Mouse (Mus musculus): ENCODE data around the gene Nap1l5. TPM values are rescaled to one million over a fixed set of nuclear protein-coding genes. Genes with fewer than 3 reads are reported as not detected.

Nap1l5 gene
- polyA plus RNA-seq, 1 experiment from 2014 or later, result 560 TPM

DNA sequence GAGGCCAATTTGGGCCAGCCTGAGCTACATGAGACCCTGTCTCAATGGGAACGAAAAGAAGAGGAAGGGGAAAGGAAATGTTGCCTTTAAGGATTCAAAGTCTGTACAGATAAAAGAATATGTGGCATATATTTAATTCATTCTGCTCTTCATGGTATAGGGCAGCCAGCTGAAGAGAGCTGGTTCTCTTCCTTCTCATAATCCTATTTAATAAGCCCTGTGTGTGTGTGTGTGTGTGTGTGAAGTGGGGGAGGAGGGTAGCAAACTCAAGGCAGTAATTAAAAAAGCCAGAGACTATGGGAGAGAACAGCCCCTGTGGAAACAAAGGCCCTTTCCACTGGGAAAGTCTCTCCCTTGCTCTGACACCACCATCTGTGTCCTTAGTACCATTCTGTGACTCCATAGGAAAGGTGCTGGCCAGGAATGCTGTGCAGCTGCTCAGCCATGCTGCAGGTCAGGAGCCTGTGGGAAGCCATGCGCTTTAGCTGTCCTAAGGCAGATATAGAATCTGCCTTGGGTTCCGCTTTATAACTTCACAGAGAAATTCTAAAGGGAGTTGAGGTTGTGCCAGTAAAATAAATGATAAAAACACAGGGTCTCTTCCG lies 43.1 kb downstream of the Nap1l5 start:
- Histone ChIP-seq H3K4me3 (replicated peaks) (no peak overlapping the region), H3K27ac (replicated peaks) (no peak overlapping the region), H3K4me2 (no peak overlapping the region), H3K36me3 (peaks cover 12% of the 10 kb centered on the region), H3K27me3 (replicated peaks) (no peaks in the 10 kb centered on the region), H3K9ac (replicated peaks) (no peak overlapping the region), H3K9me3 (replicated peaks) (no peaks in the 10 kb centered on the region), H3K4me1 (no peaks in the 10 kb centered on the region)
- ATAC-seq (ENCODE audit: low FRiP score), result no peak
- WGBS, result 90% methylated on average over 4 of the region's 4 CpGs

DNA sequence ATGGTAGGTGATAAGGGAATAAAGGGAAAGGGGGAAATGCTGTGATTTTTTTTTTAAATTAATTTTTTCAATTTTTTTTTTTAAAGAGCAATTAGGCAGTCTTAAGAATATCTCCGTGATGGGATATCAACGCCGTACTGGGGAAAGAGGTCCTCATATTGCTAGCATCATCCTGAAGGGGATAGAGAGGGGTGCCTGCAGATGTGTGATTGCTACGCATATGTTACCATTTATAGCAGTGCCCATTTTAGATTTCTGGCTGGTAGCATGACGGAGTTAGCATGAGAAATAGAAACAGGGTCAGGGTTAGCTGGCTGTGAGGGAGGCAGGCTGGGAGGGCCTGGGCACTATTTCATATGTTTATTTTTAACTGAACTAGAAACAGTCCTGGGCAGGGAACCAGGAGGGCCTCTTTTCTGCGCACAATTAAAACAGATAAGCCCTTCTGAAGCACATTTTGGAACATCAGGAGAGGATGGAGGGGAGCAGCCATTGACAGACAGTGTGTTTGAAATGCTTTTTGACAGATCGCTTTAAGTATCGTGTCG lies 44.4 kb downstream of the Nap1l5 start:
- no peaks in the 10 kb centered on the region for H3K9me3 ChIP-seq (replicated peaks)
- no peaks in the 10 kb centered on the region for H3K4me1 ChIP-seq
- no peak overlapping the region for H3K4me3 ChIP-seq (replicated peaks)
- H3K9ac ChIP-seq (replicated peaks), result no peak overlapping the region
- H3K4me2 ChIP-seq, result no peak overlapping the region
- 83% methylated on average over 9 of the region's 9 CpGs for WGBS
- no peak overlapping the region for H3K27ac ChIP-seq (replicated peaks)
- no peak for ATAC-seq (ENCODE audit: low FRiP score)
- H3K27me3 ChIP-seq (replicated peaks), result no peaks in the 10 kb centered on the region
- H3K36me3 ChIP-seq, result peaks cover 7% of the 10 kb centered on the region

GRCm38 (mm10) chr6:58859517-58859916 lies 47.4 kb downstream of the Nap1l5 start:
- Histone ChIP-seq H3K27ac (replicated peaks) (no peak overlapping the region), H3K9me3 (replicated peaks) (no peaks in the 10 kb centered on the region), H3K4me2 (no peak overlapping the region), H3K9ac (replicated peaks) (no peak overlapping the region), H3K4me1 (no peaks in the 10 kb centered on the region), H3K4me3 (replicated peaks) (no peak overlapping the region), H3K27me3 (replicated peaks) (no peaks in the 10 kb centered on the region), H3K36me3 (peaks cover 9% of the 10 kb centered on the region)
- WGBS, result 88% methylated on average over 4 of the region's 4 CpGs
- ATAC-seq (ENCODE audit: low FRiP score), result no peak

GRCm38 (mm10) chr6:58856494-58856893 lies 50.4 kb downstream of the Nap1l5 start:
- Histone ChIP-seq H3K27me3 (replicated peaks) (no peaks in the 10 kb centered on the region), H3K4me2 (no peak overlapping the region), H3K4me1 (no peaks in the 10 kb centered on the region), H3K9me3 (replicated peaks) (no peaks in the 10 kb centered on the region), H3K9ac (replicated peaks) (no peak overlapping the region), H3K27ac (replicated peaks) (no peak overlapping the region), H3K4me3 (replicated peaks) (no peak overlapping the region), H3K36me3 (peaks cover 9% of the 10 kb centered on the region)
- WGBS, result 60% methylated on average over 2 of the region's 2 CpGs
- ATAC-seq (ENCODE audit: low FRiP score), result no peak

DNA sequence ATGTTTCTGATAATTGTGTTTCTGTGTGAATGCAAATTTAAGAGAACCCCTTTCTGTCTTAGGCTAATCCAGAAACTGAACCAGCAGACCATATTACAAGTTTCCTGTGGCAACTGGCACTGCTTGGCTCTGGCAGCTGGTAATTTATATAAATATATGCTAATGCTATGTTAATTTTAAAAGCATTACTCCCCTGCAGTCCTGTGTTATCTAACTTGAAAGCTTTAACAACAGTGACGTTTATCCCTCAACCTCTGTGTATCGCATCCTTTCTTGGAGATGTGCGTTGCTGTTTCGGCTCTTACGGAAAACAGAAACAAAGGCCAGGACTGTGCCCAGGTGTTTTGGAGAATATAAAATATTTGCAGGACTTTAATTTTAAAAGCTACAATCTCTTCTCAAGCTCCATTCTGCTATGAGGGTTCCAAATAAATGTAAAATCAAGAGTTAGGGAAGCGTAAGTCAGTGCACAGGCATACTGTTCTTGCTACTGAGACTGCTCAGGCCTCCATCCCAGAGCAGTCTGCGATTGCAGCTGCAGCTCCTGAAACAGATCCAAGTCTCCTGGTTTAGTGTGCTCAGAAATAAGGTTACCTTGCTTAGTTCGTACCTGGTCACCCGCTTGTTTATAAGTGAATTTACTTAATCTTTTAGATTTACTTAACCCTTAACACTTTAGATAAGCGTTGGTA lies 51.1 kb downstream of the Nap1l5 start:
- Histone ChIP-seq H3K4me3 (replicated peaks) (no peak overlapping the region), H3K9me3 (replicated peaks) (no peaks in the 10 kb centered on the region), H3K36me3 (peaks cover 9% of the 10 kb centered on the region), H3K9ac (replicated peaks) (no peak overlapping the region), H3K27ac (replicated peaks) (no peak overlapping the region), H3K4me2 (no peak overlapping the region), H3K27me3 (replicated peaks) (no peaks in the 10 kb centered on the region), H3K4me1 (no peaks in the 10 kb centered on the region)
- ATAC-seq (ENCODE audit: low FRiP score), result no peak
- 74% methylated on average over 10 of the region's 10 CpGs for WGBS

Other genes with a start within 250 kb of the Nap1l5 start
- 29.2 and 38.0 TPM in 2 replicates for gene Herc3, start 75.6 kb downstream of the Nap1l5 start, polyA plus RNA-seq (2015; fragmentation: Nextera tagmentation; extraction: Ambion mirVana)
- 13.7 and 16.3 TPM in 2 replicates for gene Fam13a, start 117.5 kb upstream of the Nap1l5 start, polyA plus RNA-seq (2015; fragmentation: Nextera tagmentation; extraction: Ambion mirVana)

All from neural tube, embryonic 15.5 days (tissue).